Mouse (Mus musculus) intestine, embryonic 16.5 days (tissue): ENCODE data around the gene Slc6a6. TPM values are rescaled to one million over a fixed set of nuclear protein-coding genes. Genes with fewer than 3 reads are reported as not detected.

Experiments
- ATAC-seq: fragments of 200-750 bp; cut with Nextera tagmentation; 2 replicates; pipeline ENCODE4 v1.8.0; 2017; ENCODE audit warnings: moderate TSS enrichment, moderate library complexity
- H3K27ac ChIP-seq: fragments of 300-500 bp; sonication (generic); 2 replicates; pipeline ENCODE4 v1.5.1; 2014; ENCODE audit warnings: mild to moderate bottlenecking, low read length
- H3K27me3 ChIP-seq: fragments of 300-500 bp; sonication (generic); replicated peaks from 2 replicates; pipeline ENCODE4 v1.6.1; 2014; ENCODE audit warnings: low read length, control low read depth, mixed read lengths; ENCODE audit not compliant: control insufficient read depth, insufficient read depth
- H3K36me3 ChIP-seq: fragments of 300-500 bp; sonication (generic); 2 replicates; pipeline ENCODE4 v1.6.1; 2014; ENCODE audit warnings: low read length, control low read depth; ENCODE audit not compliant: control insufficient read depth, insufficient read depth
- H3K4me1 ChIP-seq: fragments of 300-500 bp; sonication (generic); 2 replicates; pipeline ENCODE4 v1.6.1; 2014; ENCODE audit warnings: low read length, control low read depth, mixed read lengths; ENCODE audit not compliant: control insufficient read depth, insufficient read depth
- H3K4me2 ChIP-seq: fragments of 300-500 bp; sonication (generic); 2 replicates; pipeline ENCODE4 v1.6.1; 2014; ENCODE audit warnings: low read depth, low read length, control low read depth
- H3K4me3 ChIP-seq: fragments of 300-500 bp; sonication (generic); 2 replicates; pipeline ENCODE4 v1.5.1; 2014; ENCODE audit warnings: mild to moderate bottlenecking, low read length
- H3K9ac ChIP-seq: fragments of 300-500 bp; sonication (generic); 2 replicates; pipeline ENCODE4 v1.6.1; 2014; ENCODE audit warnings: low read depth, low read length
- H3K9me3 ChIP-seq: fragments of 300-500 bp; sonication (generic); 2 replicates; pipeline ENCODE4 v1.6.1; 2016; ENCODE audit warnings: low read length, control low read depth; ENCODE audit not compliant: control insufficient read depth
- WGBS: fragments of 180-500 bp; shearing (Covaris S2); extraction: QIAGEN DNeasy Blood & Tissue Kit; methylation state at CpG from one replicate; pipeline ENCODE4 v1.1.7; 2014; 5-methylcytosine and 5-hydroxymethylcytosine counted together
- polyA plus RNA-seq: library from polyadenylated mRNA; unstranded; fragments of >200 nt; fragmentation: Nextera tagmentation; extraction: Ambion mirVana; gene quantifications from 2 replicates; pipeline ENCODE4 v1.2.1, GENCODE M21; 2015

Slc6a6 gene
- polyA plus RNA-seq, 1 experiment from 2014 or later, result 103 TPM

GRCm38 (mm10) chr6:91704446-91704845 is 20.6 kb downstream of the Slc6a6 start:
- 79% methylated on average over 1 of the region's 1 CpGs for WGBS
- Histone ChIP-seq H3K9me3 (no peaks in the 10 kb centered on the region), H3K36me3 (0 out of 2 replicates have a peak, but pooled peaks cover 6% of the 10 kb centered on the region), H3K9ac (no peak overlapping the region), H3K27me3 (no peaks in the 10 kb centered on the region), H3K4me2 (no peak overlapping the region), H3K4me1 (peaks cover 45% of the 10 kb centered on the region), H3K4me3 (no peak overlapping the region), H3K27ac (no peak overlapping the region)
- no peak for ATAC-seq

- H3K27ac ChIP-seq, result peak overlapping the region; percentile 56
- H3K4me1 ChIP-seq, result peaks cover 40% of the 10 kb centered on the region
- 0 out of 2 replicates have a peak overlapping the region, but pooled peaks have one; percentile 26 for H3K9ac ChIP-seq
- H3K9me3 ChIP-seq, result no peaks in the 10 kb centered on the region
- no peak for ATAC-seq
- no peak overlapping the region for H3K4me2 ChIP-seq
- no peak overlapping the region for H3K4me3 ChIP-seq
- H3K27me3 ChIP-seq, result no peaks in the 10 kb centered on the region
- 0 out of 2 replicates have a peak, but pooled peaks cover 6% of the 10 kb centered on the region for H3K36me3 ChIP-seq
- WGBS, result 42% methylated on average over 4 of the region's 4 CpGs
Measured at GRCm38 (mm10) chr6:91705651-91706050, 21.8 kb downstream of the Slc6a6 start.

- Histone ChIP-seq H3K27ac (peak overlapping the region; percentile 56; the same call in 1 of the 2 replicates), H3K9ac (0 out of 2 replicates have a peak overlapping the region, but pooled peaks have one; percentile 26), H3K36me3 (0 out of 2 replicates have a peak, but pooled peaks cover 6% of the 10 kb centered on the region), H3K4me3 (no peak overlapping the region), H3K9me3 (no peaks in the 10 kb centered on the region), H3K4me2 (no peak overlapping the region), H3K27me3 (no peaks in the 10 kb centered on the region), H3K4me1 (peaks cover 40% of the 10 kb centered on the region)
- WGBS, result 58% methylated on average over 13 of the region's 13 CpGs
- ATAC-seq, result no peak
Measured at GRCm38 (mm10) chr6:91706072-91706776, 22.4 kb downstream of the Slc6a6 start.

GRCm38 (mm10) chr6:91707276-91707885 is 23.5 kb downstream of the Slc6a6 start:
- peak; percentile 58 for ATAC-seq
- H3K4me2 ChIP-seq, result no peak overlapping the region
- H3K27me3 ChIP-seq, result no peaks in the 10 kb centered on the region
- H3K9me3 ChIP-seq, result no peaks in the 10 kb centered on the region
- 67% methylated on average over 8 of the region's 8 CpGs for WGBS
- no peak overlapping the region for H3K9ac ChIP-seq
- H3K4me3 ChIP-seq, result no peak overlapping the region
- 0 out of 2 replicates have a peak, but pooled peaks cover 6% of the 10 kb centered on the region for H3K36me3 ChIP-seq
- H3K27ac ChIP-seq, result peak overlapping the region; percentile 52
- H3K4me1 ChIP-seq, result peaks cover 40% of the 10 kb centered on the region

- no peaks in the 10 kb centered on the region for H3K9me3 ChIP-seq
- ATAC-seq, result no peak
- 0 out of 2 replicates have a peak, but pooled peaks cover 6% of the 10 kb centered on the region for H3K36me3 ChIP-seq
- H3K4me3 ChIP-seq, result no peak overlapping the region
- H3K4me1 ChIP-seq, result peaks cover 46% of the 10 kb centered on the region
- H3K27ac ChIP-seq, result peak overlapping the region; percentile 52
- H3K27me3 ChIP-seq, result no peaks in the 10 kb centered on the region
- H3K9ac ChIP-seq, result no peak overlapping the region
- WGBS, result 78% methylated on average over 11 of the region's 11 CpGs
- H3K4me2 ChIP-seq, result no peak overlapping the region
Measured at GRCm38 (mm10) chr6:91707886-91708564, 24.2 kb downstream of the Slc6a6 start.

GRCm38 (mm10) chr6:91708919-91709318 is 25.1 kb downstream of the Slc6a6 start:
- no peaks in the 10 kb centered on the region for H3K9me3 ChIP-seq
- H3K27ac ChIP-seq, result no peak overlapping the region
- 81% methylated on average over 2 of the region's 2 CpGs for WGBS
- H3K9ac ChIP-seq, result no peak overlapping the region
- ATAC-seq, result no peak
- no peak overlapping the region for H3K4me3 ChIP-seq
- no peaks in the 10 kb centered on the region for H3K27me3 ChIP-seq
- no peak overlapping the region for H3K4me2 ChIP-seq
- peaks cover 53% of the 10 kb centered on the region for H3K4me1 ChIP-seq
- no peaks in the 10 kb centered on the region for H3K36me3 ChIP-seq

- no peak overlapping the region for H3K4me3 ChIP-seq
- H3K4me2 ChIP-seq, result no peak overlapping the region
- H3K27me3 ChIP-seq, result no peaks in the 10 kb centered on the region
- H3K9ac ChIP-seq, result no peak overlapping the region
- H3K36me3 ChIP-seq, result no peaks in the 10 kb centered on the region
- WGBS, result 61% methylated on average over 6 of the region's 6 CpGs
- H3K9me3 ChIP-seq, result no peaks in the 10 kb centered on the region
- no peak for ATAC-seq
- H3K27ac ChIP-seq, result no peak overlapping the region; the same call in 1 of the 2 replicates
- H3K4me1 ChIP-seq, result peaks cover 51% of the 10 kb centered on the region
Measured at GRCm38 (mm10) chr6:91710345-91710930, 26.6 kb downstream of the Slc6a6 start.

- Histone ChIP-seq H3K36me3 (no peaks in the 10 kb centered on the region), H3K9me3 (no peaks in the 10 kb centered on the region), H3K4me1 (peaks cover 34% of the 10 kb centered on the region), H3K27ac (peak overlapping the region; percentile 81), H3K9ac (peak overlapping the region; percentile 44), H3K27me3 (no peaks in the 10 kb centered on the region), H3K4me3 (no peak overlapping the region), H3K4me2 (peak overlapping the region; percentile 8; the same call in 1 of the 2 replicates)
- ATAC-seq, result peak; percentile 69
- 24% methylated on average over 4 of the region's 4 CpGs for WGBS
Measured at GRCm38 (mm10) chr6:91712097-91712854, 28.4 kb downstream of the Slc6a6 start.
